Mouse (Mus musculus): ENCODE measurements around the gene Brap.

Gene Brap

GRCm38 (mm10) chr5:121660059-121660896 is at the start of gene Brap, which contains the start of gene Acad10:
Gene Brap (plus strand): TSS chr5:121660563.
Gene Acad10 (minus strand): TSS chr5:121660514.
- DNase-seq, result peak; percentile 94 to 96

- peak; percentile 25 to 27 for DNase-seq
Measured at GRCm38 (mm10) chr5:121612036-121612435, 48.3 kb upstream of the Brap start.

GRCm38 (mm10) chr5:121614921-121615320 is 45.4 kb upstream of the Brap start:
- DNase-seq, result peak; percentile 45 to 47

GRCm38 (mm10) chr5:121618592-121619513 is 41.5 kb upstream of the Brap start, which contains the start of gene Acad12:
Gene Acad12 (minus strand): TSS chr5:121618938.
- peak; percentile 91 to 93 for DNase-seq

- DNase-seq, result no peak
Measured at GRCm38 (mm10) chr5:121621102-121621501, 39.3 kb upstream of the Brap start.

- no peak for DNase-seq
Measured at GRCm38 (mm10) chr5:121623241-121623640, 37.1 kb upstream of the Brap start.

GRCm38 (mm10) chr5:121627871-121628270 is 32.5 kb upstream of the Brap start:
- DNase-seq, result peak; percentile 76 to 91

- peak in 1 of 2 experiments; percentile 69 for DNase-seq
Measured at GRCm38 (mm10) chr5:121631106-121631647, 29.2 kb upstream of the Brap start.

GRCm38 (mm10) chr5:121632804-121633203 is 27.6 kb upstream of the Brap start:
- DNase-seq, result no peak

- DNase-seq, result no peak
Measured at GRCm38 (mm10) chr5:121634668-121635067, 25.7 kb upstream of the Brap start.

- no peak for DNase-seq
Measured at GRCm38 (mm10) chr5:121637296-121637695, 23.1 kb upstream of the Brap start.

GRCm38 (mm10) chr5:121639601-121640000 is 20.8 kb upstream of the Brap start:
- no peak for DNase-seq

GRCm38 (mm10) chr5:121649134-121649533 is 11.2 kb upstream of the Brap start:
- no peak for DNase-seq

GRCm38 (mm10) chr5:121654526-121654925 is 5.8 kb upstream of the Brap start:
- peak; percentile 37 to 42 for DNase-seq

- DNase-seq, result peak; percentile 47 to 56
Measured at GRCm38 (mm10) chr5:121656866-121657265, 3.5 kb upstream of the Brap start.

GRCm38 (mm10) chr5:121657656-121658055 is 2.7 kb upstream of the Brap start:
- peak in 1 of 2 experiments; percentile 26 for DNase-seq

- DNase-seq, result peak in 1 of 2 experiments; percentile 43
Measured at GRCm38 (mm10) chr5:121660897-121661254, 513 bp downstream of the Brap start.

GRCm38 (mm10) chr5:121661494-121661893 is 1.1 kb downstream of the Brap start:
- no peak for DNase-seq

- DNase-seq, result no peak
Measured at GRCm38 (mm10) chr5:121663456-121663855, 3.1 kb downstream of the Brap start.

GRCm38 (mm10) chr5:121664078-121664477 is 3.7 kb downstream of the Brap start:
- peak in 1 of 2 experiments; percentile 40 for DNase-seq

GRCm38 (mm10) chr5:121664971-121665370 is 4.6 kb downstream of the Brap start:
- DNase-seq, result no peak

- DNase-seq, result peak; percentile 55 to 62
Measured at GRCm38 (mm10) chr5:121667067-121667466, 6.7 kb downstream of the Brap start.

GRCm38 (mm10) chr5:121668411-121668810 is 8.0 kb downstream of the Brap start:
- DNase-seq, result no peak

Measured in kidney, postnatal 36 days (tissue).